Mouse (Mus musculus) intestine, embryonic 15.5 days (tissue): ENCODE data around the gene Ddx60. TPM values are rescaled to one million over a fixed set of nuclear protein-coding genes. Genes with fewer than 3 reads are reported as not detected.

Source experiments
- ATAC-seq: fragments of 200-750 bp; cut with Nextera tagmentation; 2 replicates; pipeline ENCODE4 v1.8.0; 2017; ENCODE audit warnings: moderate TSS enrichment, moderate library complexity
- H3K27ac ChIP-seq: fragments of 300-500 bp; sonication (generic); 2 replicates; pipeline ENCODE4 v1.5.1; 2015; ENCODE audit warnings: mild to moderate bottlenecking, inconsistent platforms
- H3K27me3 ChIP-seq: fragments of 300-500 bp; sonication (generic); replicated peaks from 2 replicates; pipeline ENCODE4 v1.6.1; 2015; ENCODE audit warnings: inconsistent platforms
- H3K36me3 ChIP-seq: fragments of 300-500 bp; sonication (generic); 2 replicates; pipeline ENCODE4 v1.6.1; 2015; ENCODE audit warnings: inconsistent platforms
- H3K4me1 ChIP-seq: fragments of 300-500 bp; sonication (generic); replicated peaks from 2 replicates; pipeline ENCODE4 v1.6.1; 2015; ENCODE audit warnings: inconsistent platforms
- H3K4me2 ChIP-seq: fragments of 300-500 bp; sonication (generic); replicated peaks from 2 replicates; pipeline ENCODE4 v1.6.1; 2015; ENCODE audit warnings: mild to moderate bottlenecking, inconsistent platforms
- H3K4me3 ChIP-seq: fragments of 300-500 bp; sonication (generic); replicated peaks from 2 replicates; pipeline ENCODE4 v1.5.1; 2015; ENCODE audit warnings: inconsistent platforms
- H3K9ac ChIP-seq: fragments of 300-500 bp; sonication (generic); 2 replicates; pipeline ENCODE4 v1.6.1; 2015; ENCODE audit warnings: inconsistent platforms
- H3K9me3 ChIP-seq: fragments of 300-500 bp; sonication (generic); 2 replicates; pipeline ENCODE4 v1.6.1; 2016; ENCODE audit warnings: inconsistent platforms
- WGBS: fragments of 180-500 bp; shearing (Covaris S2); methylation state at CpG from one replicate; pipeline ENCODE4 v1.1.7; 2015; 5-methylcytosine and 5-hydroxymethylcytosine counted together
- polyA plus RNA-seq: library from polyadenylated mRNA; unstranded; fragments of >200 nt; fragmentation: Nextera tagmentation; extraction: Ambion mirVana; gene quantifications from 2 replicates; pipeline ENCODE4 v1.2.1, GENCODE M21; 2015

The Ddx60 gene
- polyA plus RNA-seq, 1 experiment from 2014 or later: 1.5 TPM

GRCm38 (mm10) chr8:61997125-61997524 lies 69.2 kb downstream of the Ddx60 start:
- Histone ChIP-seq H3K4me1 (no peaks in the 10 kb centered on the region), H3K9me3 (no peaks in the 10 kb centered on the region), H3K27me3 (no peaks in the 10 kb centered on the region), H3K27ac (no peak overlapping the region), H3K9ac (no peak overlapping the region), H3K4me2 (no peak overlapping the region), H3K4me3 (no peak overlapping the region), H3K36me3 (no peaks in the 10 kb centered on the region)
- no peak for ATAC-seq
- 81% methylated on average over 2 of the region's 2 CpGs for WGBS

GRCm38 (mm10) chr8:62014166-62014565 lies 86.3 kb downstream of the Ddx60 start:
- Histone ChIP-seq H3K36me3 (no peaks in the 10 kb centered on the region), H3K4me3 (no peak overlapping the region), H3K9me3 (no peaks in the 10 kb centered on the region; the same call in 1 of the 2 replicates), H3K27ac (no peak overlapping the region), H3K27me3 (no peaks in the 10 kb centered on the region), H3K4me2 (no peak overlapping the region), H3K4me1 (no peaks in the 10 kb centered on the region), H3K9ac (no peak overlapping the region)
- 88% methylated on average over 4 of the region's 4 CpGs for WGBS
- ATAC-seq: no peak

GRCm38 (mm10) chr8:62014582-62014981 lies 86.7 kb downstream of the Ddx60 start:
- no peak overlapping the region for H3K4me2 ChIP-seq
- no peaks in the 10 kb centered on the region for H3K27me3 ChIP-seq
- no peaks in the 10 kb centered on the region for H3K9me3 ChIP-seq
- H3K4me3 ChIP-seq: no peak overlapping the region
- H3K4me1 ChIP-seq: no peaks in the 10 kb centered on the region
- H3K36me3 ChIP-seq: no peaks in the 10 kb centered on the region
- WGBS: 86% methylated on average over 4 of the region's 4 CpGs
- ATAC-seq: no peak
- H3K9ac ChIP-seq: no peak overlapping the region
- no peak overlapping the region for H3K27ac ChIP-seq

- 69% methylated on average over 3 of the region's 3 CpGs for WGBS
- H3K9ac ChIP-seq: no peak overlapping the region
- H3K4me3 ChIP-seq: no peak overlapping the region
- H3K4me2 ChIP-seq: no peak overlapping the region
- no peak for ATAC-seq
- H3K4me1 ChIP-seq: no peaks in the 10 kb centered on the region
- no peaks in the 10 kb centered on the region for H3K9me3 ChIP-seq
- H3K36me3 ChIP-seq: no peaks in the 10 kb centered on the region
- no peaks in the 10 kb centered on the region for H3K27me3 ChIP-seq
- H3K27ac ChIP-seq: no peak overlapping the region
Observed at GRCm38 (mm10) chr8:62034351-62034750, 106.5 kb downstream of the Ddx60 start.

- no peaks in the 10 kb centered on the region for H3K36me3 ChIP-seq
- WGBS: 39% methylated on average over 2 of the region's 2 CpGs
- H3K4me2 ChIP-seq: no peak overlapping the region
- no peaks in the 10 kb centered on the region for H3K4me1 ChIP-seq
- no peaks in the 10 kb centered on the region for H3K27me3 ChIP-seq
- H3K9me3 ChIP-seq: no peaks in the 10 kb centered on the region
- H3K9ac ChIP-seq: no peak overlapping the region
- no peak overlapping the region for H3K27ac ChIP-seq
- no peak overlapping the region for H3K4me3 ChIP-seq
- ATAC-seq: no peak
Observed at GRCm38 (mm10) chr8:62046809-62047208, 118.9 kb downstream of the Ddx60 start.

GRCm38 (mm10) chr8:62060357-62060756 lies 132.5 kb downstream of the Ddx60 start:
- Histone ChIP-seq H3K27ac (no peak overlapping the region), H3K4me3 (no peak overlapping the region), H3K9ac (no peak overlapping the region), H3K9me3 (no peaks in the 10 kb centered on the region), H3K36me3 (no peaks in the 10 kb centered on the region), H3K27me3 (no peaks in the 10 kb centered on the region), H3K4me1 (no peaks in the 10 kb centered on the region), H3K4me2 (no peak overlapping the region)
- no peak for ATAC-seq

- Histone ChIP-seq H3K36me3 (no peaks in the 10 kb centered on the region), H3K4me2 (no peak overlapping the region), H3K9ac (no peak overlapping the region), H3K27me3 (no peaks in the 10 kb centered on the region), H3K4me1 (no peaks in the 10 kb centered on the region), H3K27ac (no peak overlapping the region), H3K9me3 (no peaks in the 10 kb centered on the region), H3K4me3 (no peak overlapping the region)
- no peak for ATAC-seq
Observed at GRCm38 (mm10) chr8:62068305-62068704, 140.4 kb downstream of the Ddx60 start.

GRCm38 (mm10) chr8:62080195-62080802 lies 152.4 kb downstream of the Ddx60 start:
- Histone ChIP-seq H3K36me3 (no peaks in the 10 kb centered on the region), H3K9me3 (no peaks in the 10 kb centered on the region), H3K27me3 (no peaks in the 10 kb centered on the region), H3K27ac (no peak overlapping the region), H3K4me2 (no peak overlapping the region), H3K9ac (no peak overlapping the region), H3K4me3 (no peak overlapping the region), H3K4me1 (no peaks in the 10 kb centered on the region)
- no peak for ATAC-seq
- 42% methylated on average over 3 of the region's 3 CpGs for WGBS

- Histone ChIP-seq H3K27ac (no peak overlapping the region), H3K4me1 (no peaks in the 10 kb centered on the region), H3K9me3 (no peaks in the 10 kb centered on the region), H3K36me3 (no peaks in the 10 kb centered on the region), H3K27me3 (no peaks in the 10 kb centered on the region), H3K4me2 (no peak overlapping the region), H3K9ac (no peak overlapping the region), H3K4me3 (no peak overlapping the region)
- no peak for ATAC-seq
- 86% methylated on average over 2 of the region's 2 CpGs for WGBS
Observed at GRCm38 (mm10) chr8:62081804-62082203, 153.9 kb downstream of the Ddx60 start.

Other genes starting within 250 kb of the Ddx60 start
- gene Palld, start 25.4 kb upstream of the Ddx60 start, polyA plus RNA-seq: 76.0 and 81.9 TPM in 2 replicates
- gene Anxa10, start 195.1 kb downstream of the Ddx60 start, polyA plus RNA-seq: 0.36 and 0.58 TPM in 2 replicates